Mouse (Mus musculus) embryonic fibroblast, embryonic 13.5 days (primary cell): ENCODE results near the gene Ear14. TPM values are rescaled to one million over a fixed set of nuclear protein-coding genes. Genes with fewer than 3 reads are reported as not detected.
"Not testable (repeated sequence)": the region's sequence is repeated elsewhere in the genome, so short reads cannot be mapped to it uniquely, and the experiment has no call there.

Experiments used
- H3K27ac ChIP-seq: 2 replicates; pipeline ENCODE4 v1.5.1; 2012; ENCODE audit warnings: low read length, control low read depth, inconsistent platforms; ENCODE audit not compliant: insufficient read depth
- H3K4me1 ChIP-seq: 2 replicates; pipeline ENCODE4 v1.6.1; 2011; ENCODE audit warnings: low read length; ENCODE audit not compliant: control insufficient read depth, insufficient read depth
- H3K4me3 ChIP-seq: 2 replicates; pipeline ENCODE4 v1.5.1; 2011; ENCODE audit warnings: mild to moderate bottlenecking, control low read depth, low read length; ENCODE audit not compliant: insufficient read depth
- CTCF ChIP-seq: IDR thresholded peaks from 2 replicates; pipeline ENCODE4 v1.5.1; 2011; ENCODE audit warnings: mild to moderate bottlenecking, control low read depth, low read length, moderate library complexity, borderline replicate concordance; ENCODE audit not compliant: insufficient read depth
- POLR2A ChIP-seq: IDR thresholded peaks from 2 replicates; pipeline ENCODE4 v1.6.1; 2011; ENCODE audit warnings: low read depth, mild to moderate bottlenecking, control low read depth, low read length, moderate library complexity
- polyA plus RNA-seq: library from polyadenylated mRNA; stranded (reverse); fragments of >200 nt; gene quantifications from 2 replicates; pipeline ENCODE4 v1.2.4, GENCODE M21; 2011; ENCODE audit warnings: low read depth; ENCODE audit not compliant: missing spikeins, insufficient read length

Ear14 gene
- polyA plus RNA-seq = not detected in 2 replicates

DNA sequence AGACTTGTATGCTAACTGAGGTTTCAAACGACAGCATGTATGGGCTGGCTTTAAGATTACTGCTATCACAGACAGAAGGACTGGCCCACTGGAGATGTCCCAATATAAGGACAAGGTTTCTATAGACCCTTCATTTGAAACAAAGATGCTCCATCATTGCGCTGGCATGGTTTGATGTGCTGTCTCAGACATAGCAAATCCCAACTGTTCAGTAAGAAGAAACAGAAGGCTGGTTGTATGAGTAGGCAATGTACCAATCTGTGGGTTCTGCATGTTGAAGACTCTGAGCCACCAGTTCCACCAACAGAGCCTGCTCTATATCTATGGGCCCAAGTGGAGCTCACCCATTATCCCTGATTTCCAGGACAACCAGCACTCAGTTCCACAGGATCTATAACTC, at the start of gene Ear14:
Ear14 (plus strand) TSS at position 277 of the 400 bp plus-strand sequence.
- H3K27ac ChIP-seq = no peak within 1 kb of the TSS
- no peak within 1 kb of the TSS for H3K4me3 ChIP-seq
- peaks cover 4% of the 10 kb centered on the region; the same call in 1 of the 2 replicates for H3K4me1 ChIP-seq
- TF ChIP-seq POLR2A = no peak
- no peak for TF ChIP-seq CTCF

DNA sequence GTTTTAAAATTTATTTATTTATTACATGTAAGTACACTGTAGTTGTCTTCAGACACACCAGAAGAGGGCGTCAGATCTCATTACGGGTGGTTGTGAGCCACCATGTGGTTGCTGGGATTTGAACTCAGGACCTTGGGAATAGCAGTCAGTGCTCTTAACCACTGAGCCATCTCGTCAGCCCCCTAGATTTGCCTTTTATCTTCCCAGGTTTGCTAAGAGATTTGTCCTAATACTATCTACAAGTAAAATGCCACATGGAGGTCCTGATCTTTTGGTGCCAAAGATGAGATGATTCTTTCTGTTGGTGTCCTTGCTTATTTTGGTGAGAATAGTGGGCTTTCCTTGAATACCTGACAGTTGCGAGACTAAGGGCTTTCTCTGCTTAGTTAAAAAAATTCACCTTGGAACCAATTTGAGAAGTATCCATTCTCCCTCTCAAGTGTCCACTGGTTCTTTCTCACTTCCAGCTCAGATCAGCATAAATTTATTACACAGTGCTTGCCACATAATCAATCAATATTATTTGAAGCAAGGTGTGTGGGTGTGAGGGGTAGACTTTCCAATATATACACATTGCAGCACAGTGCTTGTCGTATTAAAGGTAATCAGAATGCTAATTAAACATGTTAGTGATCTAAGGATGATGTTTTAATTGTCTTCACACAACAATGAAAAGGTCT, 47.0 kb upstream of the Ear14 start:
- Histone ChIP-seq H3K27ac (no peak overlapping the region), H3K4me3 (no peak overlapping the region), H3K4me1 (no peaks in the 10 kb centered on the region)
- TF ChIP-seq POLR2A = no peak
- TF ChIP-seq CTCF = no peak

DNA sequence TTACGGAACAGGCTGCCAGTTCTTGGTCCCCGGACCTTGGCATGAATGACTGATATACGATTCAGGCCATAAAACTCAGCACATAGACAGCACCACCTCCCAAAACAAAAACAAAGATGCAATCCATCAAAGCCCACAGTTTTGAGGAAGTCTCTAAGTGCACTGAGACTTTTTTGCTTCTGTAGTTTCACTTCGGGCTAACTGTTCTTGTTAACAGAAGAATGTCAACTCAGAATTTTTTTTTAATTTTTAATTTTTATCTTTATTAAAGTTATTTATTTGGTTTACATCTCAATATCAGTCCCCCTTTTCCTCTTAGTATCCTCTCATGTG, 46.5 kb upstream of the Ear14 start:
- TF ChIP-seq CTCF (no peak), POLR2A (no peak)

DNA sequence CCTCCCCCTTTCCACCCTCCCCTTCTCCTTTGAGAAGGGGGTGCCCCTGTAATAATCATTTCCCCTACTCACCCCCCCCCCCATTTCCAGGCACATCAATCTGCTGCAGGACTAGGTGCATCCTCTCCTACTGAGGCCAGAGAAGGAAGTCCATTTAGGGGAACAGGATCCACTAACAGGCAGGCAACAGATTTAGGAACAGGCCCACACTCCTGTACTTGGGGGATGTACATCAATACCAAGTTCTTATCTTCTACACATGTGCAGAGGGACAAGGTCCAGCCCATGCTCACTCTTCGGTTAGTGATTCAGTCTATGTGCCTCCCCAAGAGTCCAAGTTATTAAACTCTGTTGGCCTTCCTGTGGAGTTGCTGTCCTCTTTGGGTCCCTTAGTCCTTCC, 46.1 kb upstream of the Ear14 start:
- Histone ChIP-seq H3K4me3 (no peak overlapping the region), H3K4me1 (no peaks in the 10 kb centered on the region), H3K27ac (no peak overlapping the region)
- no peak for TF ChIP-seq POLR2A
- TF ChIP-seq CTCF = no peak

More for the DNA sequence above, 46.5 kb upstream of the Ear14 start:
- no peak overlapping the region for H3K27ac ChIP-seq
- H3K4me1 ChIP-seq = no peaks in the 10 kb centered on the region
- H3K4me3 ChIP-seq = no peak overlapping the region

DNA sequence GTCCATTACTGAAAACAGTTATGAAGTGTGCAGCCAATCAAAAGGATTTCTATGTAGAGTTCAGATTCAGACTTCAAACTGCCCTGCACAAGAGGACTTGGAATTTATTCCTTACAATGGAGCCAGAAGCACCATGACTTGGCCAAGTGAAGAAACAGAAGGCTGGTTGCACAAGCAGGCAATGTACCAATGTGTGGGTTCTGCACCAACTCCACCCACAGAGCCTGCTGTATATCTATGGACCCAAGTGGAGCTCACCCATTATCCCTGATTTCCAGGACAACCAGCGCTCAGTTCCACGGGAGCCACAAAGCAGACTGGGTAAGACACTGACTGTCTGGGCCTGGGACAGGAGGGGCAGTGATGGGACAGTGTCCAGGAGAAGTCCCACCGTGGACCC, 41.2 kb upstream of the Ear14 start, which contains the start of gene Rnase2b:
Rnase2b (plus strand) TSS at position 285 of the 400 bp plus-strand sequence.
- not testable (repeated sequence) for H3K4me3 ChIP-seq, H3K27ac ChIP-seq, H3K4me1 ChIP-seq

DNA sequence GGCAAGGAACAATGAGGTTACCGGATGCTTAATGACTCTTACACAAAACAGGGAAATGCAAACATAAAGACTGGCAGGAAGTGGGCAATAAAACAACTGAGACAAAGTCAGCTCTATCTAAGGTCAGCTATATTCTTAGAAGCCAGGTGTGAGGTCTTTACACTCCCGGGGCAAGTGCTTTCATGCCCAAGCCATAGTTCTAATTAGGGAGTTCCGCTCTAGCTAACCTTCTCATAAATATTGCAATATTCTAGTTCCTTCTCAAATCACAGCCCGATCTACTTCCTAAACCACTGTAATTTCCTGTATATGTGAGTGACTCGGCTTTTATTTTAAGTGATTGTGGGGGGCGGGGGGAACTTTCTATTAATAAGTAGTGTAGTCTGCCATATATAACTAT, 39.9 kb upstream of the Ear14 start:
- H3K4me1 ChIP-seq, H3K27ac ChIP-seq, H3K4me3 ChIP-seq: not testable (repeated sequence)

DNA sequence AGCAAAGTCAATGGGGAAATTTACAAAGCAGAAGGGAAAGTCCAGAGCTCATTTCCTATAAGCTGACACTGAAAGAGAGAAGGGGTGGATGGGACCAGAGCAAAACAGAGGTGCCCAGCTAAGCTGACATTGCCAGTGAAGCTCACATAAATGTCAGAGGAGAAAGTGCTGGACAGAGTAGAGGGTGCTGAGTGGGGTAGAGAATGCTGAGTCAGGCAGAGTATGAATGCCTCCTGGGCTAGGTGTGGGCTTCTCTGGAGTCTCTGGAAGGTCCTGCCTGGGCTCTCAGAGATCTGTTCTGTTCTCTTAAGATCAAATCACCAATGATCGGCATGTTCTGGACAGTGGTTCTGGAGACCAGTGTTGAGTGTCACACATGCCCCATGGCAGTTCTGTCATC, 37.8 kb upstream of the Ear14 start:
- no peak overlapping the region for H3K4me3 ChIP-seq
- TF ChIP-seq POLR2A (no peak), CTCF (no peak)
- no peak overlapping the region for H3K27ac ChIP-seq
- no peaks in the 10 kb centered on the region for H3K4me1 ChIP-seq

DNA sequence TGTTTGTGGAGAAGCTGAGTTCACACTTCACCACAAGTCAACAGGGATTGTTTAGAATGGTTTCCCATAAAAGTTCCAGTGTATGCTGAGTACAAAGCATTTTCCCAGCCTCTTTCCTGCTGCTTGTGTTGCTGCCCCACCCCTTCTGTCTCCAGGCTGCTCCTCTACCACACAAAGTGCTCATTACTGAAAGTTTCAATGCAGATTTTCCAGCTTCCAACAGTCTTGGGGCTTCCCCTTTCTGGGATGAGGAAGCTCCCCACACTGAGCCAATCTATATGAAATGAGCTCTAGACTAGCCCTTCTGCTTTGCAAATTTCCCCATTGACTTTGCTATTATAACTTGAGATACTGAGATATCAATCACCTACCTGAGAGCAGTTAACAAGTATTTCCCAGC, 37.1 kb upstream of the Ear14 start:
- Histone ChIP-seq H3K27ac (no peak overlapping the region), H3K4me3 (no peak overlapping the region), H3K4me1 (no peaks in the 10 kb centered on the region)
- no peak for TF ChIP-seq POLR2A
- no peak for TF ChIP-seq CTCF

DNA sequence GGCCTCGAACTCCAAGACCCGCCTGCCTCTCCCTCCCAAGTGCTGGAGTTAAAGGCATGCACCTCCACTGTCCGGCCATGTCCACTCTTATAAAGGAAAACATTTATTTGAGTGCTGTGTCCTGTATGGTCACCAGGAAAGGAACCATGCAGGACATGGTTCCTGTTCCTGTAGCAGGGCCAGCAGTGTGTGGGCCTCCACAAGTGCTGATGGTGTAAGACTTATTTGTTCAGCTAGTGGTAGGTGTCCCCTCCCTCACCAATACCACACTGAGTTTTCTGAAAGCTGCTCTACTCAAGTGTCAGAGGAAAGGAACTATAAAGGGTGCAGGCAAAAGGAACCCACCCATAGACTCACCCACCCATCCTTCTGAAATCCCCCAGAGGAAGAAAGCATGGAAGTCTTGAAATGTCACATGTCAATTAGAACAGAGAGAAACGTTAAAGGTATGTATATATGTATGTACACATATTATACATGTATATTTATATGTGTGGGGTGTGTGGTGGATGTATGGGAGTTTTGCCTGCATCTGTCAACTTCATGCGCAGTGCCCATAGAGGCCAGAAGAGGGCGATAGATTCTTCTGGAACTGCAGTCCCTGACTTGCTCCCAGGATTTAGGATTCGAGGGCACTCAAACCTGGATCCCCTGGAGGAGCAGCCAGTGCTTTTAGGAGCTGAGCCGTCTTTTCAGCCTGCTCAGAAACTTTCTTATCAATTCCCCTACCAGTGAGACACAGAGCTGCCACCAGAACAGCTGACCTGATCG, 30.9 kb upstream of the Ear14 start:
- H3K4me3 ChIP-seq = not testable (repeated sequence)

DNA sequence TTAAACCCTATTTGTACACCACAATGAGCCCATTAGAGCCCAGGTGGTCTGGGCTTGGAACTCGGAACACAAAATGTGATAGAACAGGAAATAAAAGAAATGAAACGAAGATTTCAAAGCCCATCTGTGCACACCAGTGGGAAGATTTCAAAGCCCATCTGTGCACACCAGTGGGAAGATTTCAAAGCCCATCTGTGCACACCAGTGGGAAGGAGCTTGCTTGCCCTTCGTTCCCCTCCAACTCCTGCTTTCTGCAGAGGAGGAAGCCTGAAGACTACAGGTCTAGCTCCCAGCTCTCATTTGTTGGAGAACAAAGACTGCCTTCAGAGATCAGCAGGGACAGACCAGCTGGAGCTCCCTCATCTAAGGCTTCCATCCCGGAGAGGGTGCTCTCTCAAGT, 30.2 kb upstream of the Ear14 start:
- not testable (repeated sequence) for H3K27ac ChIP-seq, H3K4me1 ChIP-seq

More for the DNA sequence above, 30.9 kb upstream of the Ear14 start:
- not testable (repeated sequence) for H3K4me1 ChIP-seq, H3K27ac ChIP-seq
- peak; percentile 43; the same call in 1 of the 2 replicates for TF ChIP-seq CTCF

More for the DNA sequence above, 30.2 kb upstream of the Ear14 start:
- not testable (repeated sequence) for H3K4me3 ChIP-seq
